In the genomic region with DNA sequence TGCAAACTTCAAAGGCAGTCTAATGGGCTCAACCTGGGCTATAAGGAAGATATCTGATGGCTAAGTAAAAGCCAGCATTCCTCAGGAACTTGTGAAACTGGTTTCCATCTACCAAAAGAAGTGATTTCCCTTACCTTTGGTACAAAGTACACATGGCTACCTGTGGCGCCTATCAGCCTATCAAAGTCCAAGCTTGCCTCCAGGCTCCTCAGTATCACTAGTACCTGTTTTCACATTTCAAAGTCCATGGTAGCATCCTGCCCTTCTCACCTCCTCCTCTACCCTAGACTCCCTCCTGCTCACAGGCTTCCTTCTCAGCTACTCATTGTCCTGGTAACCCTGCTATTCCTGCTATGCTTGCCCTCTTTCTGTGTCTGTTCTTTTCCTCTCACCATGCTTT, we compare ENCODE assay signal across 27 mouse cellular contexts. TPM values are rescaled to one million over a fixed set of nuclear protein-coding genes. Genes with fewer than 3 reads are reported as not detected.
DNase-seq lines count a peak whose midpoint lies in the region; ATAC-seq and TF ChIP-seq lines count a peak whose summit lies in the region.
"Had no signal": no experiment of that assay in that cellular context is flagged by ENCODE, and none has a peak within 500 bp of the region (broad histone marks: within the 10 kb centered on the region; RNA-seq: fewer than 3 reads in every experiment).

No protein-coding gene starts in this region.

- no peak for DNase-seq in intestine, embryonic 14.5 days (ENCODE audit: low spot score)
- DNase-seq in B cell, adult 2 months = no peak
- DNase-seq in thymus, postnatal 4 days = no peak
- DNase-seq in testis, postnatal 14 days (ENCODE audit: low spot score) = no peak
- DNase-seq: adrenal gland, adult 2 months; adrenal gland, postnatal 14 days; cerebellum, adult 11 months; cerebellum, adult 2 months; cerebellum, adult 9-11 months; cerebellum, postnatal 25 days; embryo, embryonic 11 days; gastrocnemius, postnatal 10 days; gastrocnemius, postnatal 36 days; heart, postnatal 14 days; heart, postnatal 4 days had no signal

- no peak overlapping the region for H3K4me2 ChIP-seq in intestine, embryonic 14.5 days (ENCODE audit: low read length)
- H3K4me2 ChIP-seq in intestine, embryonic 16.5 days (ENCODE audit: low read depth, low read length) = no peak overlapping the region
- H3K4me2 ChIP-seq in stomach, embryonic 16.5 days (ENCODE audit: low read depth, low read length) = no peak overlapping the region
- no peak overlapping the region for H3K4me2 ChIP-seq in liver, embryonic 12.5 days
- H3K4me2 ChIP-seq: embryonic facial prominence, embryonic 13.5 days; forebrain, embryonic 12.5 days; forebrain, embryonic 15.5 days; heart, embryonic 13.5 days; hindbrain, embryonic 15.5 days had no signal

- H3K4me3 ChIP-seq in intestine, embryonic 14.5 days (ENCODE audit: low read depth, low read length) = no peak overlapping the region
- no peak overlapping the region for H3K4me3 ChIP-seq in intestine, embryonic 16.5 days (ENCODE audit: low read length)
- no peak overlapping the region for H3K4me3 ChIP-seq in small intestine, adult 2 months (ENCODE audit: low read depth, low read length)
- no peak overlapping the region for H3K4me3 ChIP-seq in stomach, embryonic 16.5 days (replicated peaks; ENCODE audit: low read length)
- H3K4me3 ChIP-seq in liver, embryonic 12.5 days = no peak overlapping the region
- H3K4me3 ChIP-seq: embryonic facial prominence, embryonic 10.5 days; embryonic facial prominence, embryonic 13.5 days; erythroblast, embryonic 14.5 days; forebrain, embryonic 12.5 days; forebrain, embryonic 15.5 days; heart, embryonic 13.5 days; hindbrain, embryonic 15.5 days had no signal

- TF ChIP-seq CTCF in small intestine, adult 2 months (IDR thresholded peaks at IDR 0.05; ENCODE audit: extremely low read depth, insufficient read length, insufficient replicate concordance, low read depth, low read length) = no peak

- H3K27ac ChIP-seq in intestine, embryonic 14.5 days (ENCODE audit: low read depth) = no peak overlapping the region
- H3K27ac ChIP-seq in intestine, embryonic 16.5 days (ENCODE audit: low read length) = no peak overlapping the region; the same call in 1 of the 2 replicates
- peak overlapping the region; percentile 59; the same call in 1 of the 2 replicates for H3K27ac ChIP-seq in small intestine, adult 2 months (ENCODE audit: insufficient read depth, low read depth, low read length)
- H3K27ac ChIP-seq in stomach, embryonic 16.5 days (ENCODE audit: low read length) = no peak overlapping the region; the same call in 1 of the 2 replicates
- no peak overlapping the region for H3K27ac ChIP-seq in liver, embryonic 12.5 days
- H3K27ac ChIP-seq: embryonic facial prominence, embryonic 10.5 days; embryonic facial prominence, embryonic 13.5 days; forebrain, embryonic 12.5 days; forebrain, embryonic 15.5 days; heart, embryonic 13.5 days; hindbrain, embryonic 15.5 days had no signal

- H3K9ac ChIP-seq in intestine, embryonic 14.5 days (ENCODE audit: low read length) = no peak overlapping the region
- H3K9ac ChIP-seq in intestine, embryonic 16.5 days (ENCODE audit: low read depth, low read length) = no peak overlapping the region
- H3K9ac ChIP-seq in stomach, embryonic 16.5 days (ENCODE audit: low read length) = no peak overlapping the region
- no peak overlapping the region for H3K9ac ChIP-seq in liver, embryonic 12.5 days
- H3K9ac ChIP-seq: embryonic facial prominence, embryonic 13.5 days; forebrain, embryonic 12.5 days; forebrain, embryonic 15.5 days; heart, embryonic 13.5 days; hindbrain, embryonic 15.5 days had no signal

- WGBS in intestine, embryonic 14.5 days = 75% methylated on average over 1 of the region's 1 CpGs
- 64% methylated on average over 1 of the region's 1 CpGs for WGBS in intestine, embryonic 16.5 days
- WGBS in small intestine, adult 2 months = 27% methylated on average over 1 of the region's 1 CpGs
- 71% methylated on average over 1 of the region's 1 CpGs for WGBS in stomach, embryonic 16.5 days
- 57% methylated on average over 1 of the region's 1 CpGs for WGBS in liver, embryonic 12.5 days (ENCODE audit: insufficient replicate concordance)

- H3K4me1 ChIP-seq in intestine, embryonic 14.5 days (replicated peaks; ENCODE audit: control insufficient read depth, insufficient read depth, low read length) = no peaks in the 10 kb centered on the region; the same call in 1 of the 2 replicates
- peaks cover 4% of the 10 kb centered on the region; the same call in 1 of the 2 replicates for H3K4me1 ChIP-seq in intestine, embryonic 16.5 days (ENCODE audit: control insufficient read depth, insufficient read depth, low read length)
- H3K4me1 ChIP-seq in small intestine, adult 2 months (ENCODE audit: control insufficient read depth, insufficient read depth, insufficient read length, low read length) = peaks cover 8% of the 10 kb centered on the region; the same call in 1 of the 2 replicates
- H3K4me1 ChIP-seq in stomach, embryonic 16.5 days (ENCODE audit: control insufficient read depth, insufficient read depth, low read length) = no peaks in the 10 kb centered on the region
- peaks cover 4% of the 10 kb centered on the region for H3K4me1 ChIP-seq in liver, embryonic 12.5 days

- no peaks in the 10 kb centered on the region for H3K36me3 ChIP-seq in intestine, embryonic 14.5 days (ENCODE audit: control insufficient read depth, insufficient read depth, low read length)
- no peaks in the 10 kb centered on the region for H3K36me3 ChIP-seq in intestine, embryonic 16.5 days (ENCODE audit: control insufficient read depth, insufficient read depth, low read length)
- no peaks in the 10 kb centered on the region for H3K36me3 ChIP-seq in small intestine, adult 2 months (ENCODE audit: control insufficient read depth, insufficient read depth, low read length)
- H3K36me3 ChIP-seq in stomach, embryonic 16.5 days (ENCODE audit: control insufficient read depth, insufficient read depth, low read length) = no peaks in the 10 kb centered on the region
- H3K36me3 ChIP-seq in liver, embryonic 12.5 days = no peaks in the 10 kb centered on the region
- H3K36me3 ChIP-seq: embryonic facial prominence, embryonic 10.5 days; embryonic facial prominence, embryonic 13.5 days; forebrain, embryonic 12.5 days; forebrain, embryonic 15.5 days; heart, embryonic 13.5 days; hindbrain, embryonic 15.5 days had no signal

- H3K27me3 ChIP-seq in intestine, embryonic 14.5 days (replicated peaks; ENCODE audit: control insufficient read depth, insufficient read depth, low read length) = no peaks in the 10 kb centered on the region
- no peaks in the 10 kb centered on the region for H3K27me3 ChIP-seq in intestine, embryonic 16.5 days (replicated peaks; ENCODE audit: control insufficient read depth, insufficient read depth, low read length)
- H3K27me3 ChIP-seq in small intestine, adult 2 months (ENCODE audit: control insufficient read depth, insufficient read depth, low read length) = no peaks in the 10 kb centered on the region
- no peaks in the 10 kb centered on the region for H3K27me3 ChIP-seq in stomach, embryonic 16.5 days (ENCODE audit: control insufficient read depth, insufficient read depth, low read length)
- no peaks in the 10 kb centered on the region; the same call in 1 of the 2 replicates for H3K27me3 ChIP-seq in liver, embryonic 12.5 days (replicated peaks)
- H3K27me3 ChIP-seq: embryonic facial prominence, embryonic 13.5 days; forebrain, embryonic 12.5 days; forebrain, embryonic 15.5 days; heart, embryonic 13.5 days; hindbrain, embryonic 15.5 days had no signal

- no peaks in the 10 kb centered on the region for H3K9me3 ChIP-seq in intestine, embryonic 14.5 days (ENCODE audit: control insufficient read depth, low read length)
- 0 out of 2 replicates have a peak, but pooled peaks cover 5% of the 10 kb centered on the region for H3K9me3 ChIP-seq in intestine, embryonic 16.5 days (ENCODE audit: control insufficient read depth, low read length)
- H3K9me3 ChIP-seq in stomach, embryonic 16.5 days (replicated peaks; ENCODE audit: control insufficient read depth, low read length) = peaks cover 3% of the 10 kb centered on the region; the same call in 1 of the 2 replicates
- H3K9me3 ChIP-seq in liver, embryonic 12.5 days (replicated peaks) = no peaks in the 10 kb centered on the region
- H3K9me3 ChIP-seq: embryonic facial prominence, embryonic 10.5 days; forebrain, embryonic 12.5 days; forebrain, embryonic 15.5 days; heart, embryonic 13.5 days; hindbrain, embryonic 15.5 days had no signal

- peak; percentile 63 for ATAC-seq in intestine, embryonic 14.5 days (replicated peaks; ENCODE audit: low FRiP score, low TSS enrichment, low read depth)
- ATAC-seq in intestine, embryonic 16.5 days = peak; percentile 77
- peak; percentile 14; the same call in 1 of the 2 replicates for ATAC-seq in stomach, embryonic 16.5 days (ENCODE audit: insufficient read depth, low FRiP score)
- ATAC-seq in liver, embryonic 12.5 days = no peak
- ATAC-seq: CD4-positive, CD25-positive, alpha-beta regulatory T cell, adult 4 months; forebrain, embryonic 15.5 days had no signal

- TF ChIP-seq POLR2A in small intestine, adult 2 months (IDR thresholded peaks at IDR 0.05; ENCODE audit: low read depth, low read length) = no peak

RNA-seq across cellular contexts. Expression of gene Usp1, which starts 5.4 kb away (rescaled TPM):
- polyA plus RNA-seq in intestine, embryonic 14.5 days (2014; fragmentation: Nextera tagmentation; extraction: Ambion mirVana) = 116 and 123 TPM in 2 replicates
- polyA plus RNA-seq in intestine, embryonic 16.5 days (2015; fragmentation: Nextera tagmentation; extraction: Ambion mirVana) = 50.4 and 51.2 TPM in 2 replicates
- polyA plus RNA-seq in small intestine, adult 2 months (2012; rRNA removed) = 74.6 and 146 TPM in 2 replicates
- polyA plus RNA-seq in stomach, embryonic 16.5 days (2015; fragmentation: Nextera tagmentation; extraction: Ambion mirVana) = 44.5 and 48.7 TPM in 2 replicates
- 106 and 117 TPM in 2 replicates for polyA plus RNA-seq in liver, embryonic 12.5 days (2016; fragmentation: Nextera tagmentation; extraction: Ambion mirVana)
